Mouse (Mus musculus): ENCODE measurements around the gene Homez.
A peak's percentile ranks its signal among the peaks of the same experiment; 100 is the strongest.

Homez gene

GRCm38 (mm10) chr14:54868026-54868425 lies 2.7 kb downstream of the Homez start:
- no peak for DNase-seq

- DNase-seq: peak in 1 of 2 experiments; percentile 63
These were observed 3.8 kb downstream of the Homez start for GRCm38 (mm10) chr14:54866936-54867335.

GRCm38 (mm10) chr14:54866268-54866667 lies 4.5 kb downstream of the Homez start:
- no peak for DNase-seq

GRCm38 (mm10) chr14:54865626-54866025 lies 5.1 kb downstream of the Homez start:
- no peak for DNase-seq

- DNase-seq: no peak
These were observed 6.3 kb downstream of the Homez start for GRCm38 (mm10) chr14:54864313-54865036.

GRCm38 (mm10) chr14:54863501-54864312 lies 7.1 kb downstream of the Homez start:
- peak; percentile 95 to 96 for DNase-seq

- DNase-seq: peak; percentile 84 to 88
These were observed 10.2 kb downstream of the Homez start for GRCm38 (mm10) chr14:54860511-54860910.

GRCm38 (mm10) chr14:54857891-54858290 lies 12.9 kb downstream of the Homez start:
- DNase-seq: peak; percentile 81 to 83

GRCm38 (mm10) chr14:54856703-54857102 lies 14.1 kb downstream of the Homez start:
- no peak for DNase-seq

GRCm38 (mm10) chr14:54855726-54856125 lies 15.0 kb downstream of the Homez start:
- DNase-seq: no peak

- peak; percentile 21 to 43 for DNase-seq
These were observed 27.3 kb downstream of the Homez start for GRCm38 (mm10) chr14:54843461-54843860.

GRCm38 (mm10) chr14:54823716-54824115 lies 47.0 kb downstream of the Homez start:
- peak; percentile 11 to 36 for DNase-seq

- no peak for DNase-seq
These were observed 48.5 kb downstream of the Homez start for GRCm38 (mm10) chr14:54822301-54822700.

- peak; percentile 76 to 80 for DNase-seq
These were observed 53.0 kb downstream of the Homez start for GRCm38 (mm10) chr14:54817791-54818190.

GRCm38 (mm10) chr14:54815737-54816136 lies 55.0 kb downstream of the Homez start:
- no peak for DNase-seq

- no peak for DNase-seq
These were observed 56.8 kb downstream of the Homez start, which contains the start of gene Rnf212b for GRCm38 (mm10) chr14:54813991-54814390. Gene Rnf212b (plus strand): TSS chr14:54814141.

GRCm38 (mm10) chr14:54809668-54810033 lies 61.1 kb downstream of the Homez start:
- DNase-seq: no peak

- no peak for DNase-seq
These were observed 61.8 kb downstream of the Homez start for GRCm38 (mm10) chr14:54808718-54809667.

- DNase-seq: no peak
These were observed 64.6 kb downstream of the Homez start for GRCm38 (mm10) chr14:54806124-54806523.

Data from cerebellum, postnatal 14 days (tissue).